ENCODE assay signal across 8 mouse cellular contexts in the genomic region with DNA sequence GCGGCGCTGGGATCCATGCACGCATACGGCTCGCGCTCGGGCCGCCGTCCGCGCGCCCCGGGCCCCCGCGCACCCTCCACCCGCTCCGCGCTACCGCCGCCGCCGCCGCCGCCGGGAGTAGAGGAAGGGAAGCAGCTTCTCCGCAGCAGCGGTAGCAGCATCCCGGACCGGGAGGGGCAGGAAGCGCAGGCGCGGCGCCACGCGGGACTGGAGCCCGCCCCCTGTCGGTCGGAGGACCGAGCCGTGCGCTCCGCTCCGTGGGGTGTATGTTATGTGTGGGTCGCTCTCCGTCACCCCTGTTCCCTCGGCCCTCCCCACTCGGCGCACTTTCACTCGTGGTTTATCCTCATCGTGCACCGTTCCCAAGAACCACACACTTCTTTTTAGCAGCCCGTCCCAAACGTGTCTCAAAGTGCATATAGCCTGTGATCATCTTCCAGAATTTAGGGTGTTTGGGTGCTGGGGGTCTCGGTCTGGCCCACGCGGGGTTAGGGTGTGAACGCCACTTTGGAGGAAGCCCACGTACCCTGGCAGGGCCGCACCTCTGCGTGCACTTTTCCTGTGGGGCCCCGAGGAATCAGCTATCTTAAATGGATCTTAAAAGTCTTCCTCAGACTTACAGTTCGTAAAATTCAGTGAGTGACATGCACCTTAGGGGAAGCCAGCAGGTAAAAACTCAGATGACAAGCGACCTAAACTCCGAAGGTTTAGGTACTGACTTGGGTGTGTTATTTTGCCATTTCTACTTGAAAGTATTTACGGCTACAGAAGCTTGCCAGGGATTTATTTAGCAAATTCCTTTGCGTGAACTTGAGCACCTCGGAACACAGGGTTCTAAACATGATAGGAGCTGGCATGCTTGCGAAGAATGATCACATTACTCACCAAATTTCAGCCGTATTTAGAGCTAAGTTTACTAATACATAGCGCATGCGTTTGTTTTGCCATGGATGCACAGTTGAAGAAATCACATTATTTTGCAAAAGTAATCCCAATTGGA. TPM values are rescaled to one million over a fixed set of nuclear protein-coding genes. Genes with fewer than 3 reads are reported as not detected.
DNase-seq lines count a peak whose midpoint lies in the region; ATAC-seq and TF ChIP-seq lines count a peak whose summit lies in the region.

TSS of gene Rab12 (minus strand) at position 176 of the 1,000 bp plus-strand sequence.

- H3K4me1 ChIP-seq in cortical plate, adult 2 months (ENCODE audit: control insufficient read depth, insufficient read depth, low read length), result peaks cover 3% of the 10 kb centered on the region

- H3K4me3 ChIP-seq in cortical plate, adult 2 months (ENCODE audit: insufficient read depth, low read length), result peak within 1 kb of the TSS; percentile 64

- H3K27ac ChIP-seq in cortical plate, adult 2 months (ENCODE audit: insufficient read depth, low read length), result peak within 1 kb of the TSS; percentile 61

- TF ChIP-seq CTCF in cortical plate, adult 2 months (IDR thresholded peaks at IDR 0.05; ENCODE audit: extremely low read depth, insufficient read depth, low read length), result peak; percentile 65

- peak; percentile 28; the same call in 1 of the 2 replicates for TF ChIP-seq POLR2A in cortical plate, adult 2 months (IDR thresholded peaks at IDR 0.05; ENCODE audit: extremely low read depth, insufficient read depth, low read length)

- ATAC-seq in megakaryocyte progenitor cell, adult 5-6 weeks (replicated peaks; ENCODE audit: poor library complexity), result peak; percentile 99

- DNase-seq in ZHBTc4 (ENCODE audit: low read depth, low spot score), result peak; percentile 93
- DNase-seq in gastrocnemius, postnatal 10 days, result peak; percentile 94
- peak; percentile 90 for DNase-seq in induced T-regulatory cell, adult 2 months (ENCODE audit: low read depth)
- peak; percentile 68 to 77 for DNase-seq in left cerebral cortex, adult 9 months (ENCODE audit: low spot score in 2 of 2)
- peak; percentile 90 for DNase-seq in right cerebral cortex, postnatal 14 days
- peak; percentile 80 to 84 for DNase-seq in urinary bladder, postnatal 36 days (ENCODE audit: low spot score in 2 of 2)

RNA-seq across cellular contexts. Expression of gene Rab12, which starts in this region (rescaled TPM):
- polyA plus RNA-seq in cortical plate, adult 2 months (2012; rRNA removed), result 105 and 113 TPM in 2 replicates
- 100 to 1,000 TPM in 1 of 2 experiments, 10 to 100 TPM in 1; 98.4 to 111 TPM for total RNA-seq in gastrocnemius, postnatal 10 days (2021)
- total RNA-seq in megakaryocyte progenitor cell, adult 5-6 weeks (2015), result 18.9 and 26.1 TPM in 2 replicates
- 26.6 and 36.4 TPM in 2 replicates for total RNA-seq in megakaryocyte progenitor cell, adult 5-6 weeks (2017)

Comparison
In these comparisons a context has a peak if more than half of its experiments do, and no peak if none do; other contexts are left out.
1. Peak in every context shown above with its lines: DNase-seq, ATAC-seq, H3K4me3 ChIP-seq and H3K27ac ChIP-seq.